Mouse (Mus musculus): ENCODE results near the gene Col9a3. TPM values are rescaled to one million over a fixed set of nuclear protein-coding genes. Genes with fewer than 3 reads are reported as not detected.

Gene Col9a3
- polyA plus RNA-seq, 1 experiment, result 2.5 TPM

DNA sequence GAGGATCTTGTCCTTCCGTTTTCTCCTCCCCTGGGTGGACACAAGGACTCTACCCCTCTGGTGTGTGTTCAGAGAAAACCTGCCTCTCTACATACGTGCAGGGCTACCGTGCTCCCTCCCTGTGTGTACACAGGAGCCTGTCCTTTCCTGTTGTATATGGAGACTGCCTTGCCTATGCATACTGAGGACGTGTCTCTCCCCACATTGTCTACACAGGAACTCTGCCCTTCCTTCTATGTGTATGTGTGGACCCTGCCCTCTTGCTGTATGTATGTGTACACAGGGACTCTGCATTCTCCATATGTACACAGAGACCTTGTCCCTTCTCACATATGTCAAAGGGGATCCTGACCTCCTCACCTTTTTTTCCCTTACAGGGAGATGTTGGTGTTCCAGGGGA, 12.7 kb downstream of the Col9a3 start:
- H3K27ac ChIP-seq (ENCODE audit: insufficient read depth, low read length), result no peak overlapping the region
- TF ChIP-seq CTCF (IDR thresholded peaks at IDR 0.05; ENCODE audit: borderline replicate concordance, insufficient read depth, low read length) (no peak), POLR2A (IDR thresholded peaks at IDR 0.05; ENCODE audit: low read depth, low read length) (no peak)
- H3K4me1 ChIP-seq (ENCODE audit: control insufficient read depth, insufficient read depth, low read length), result no peaks in the 10 kb centered on the region
- H3K4me3 ChIP-seq (ENCODE audit: insufficient read depth, low read length), result no peak overlapping the region

DNA sequence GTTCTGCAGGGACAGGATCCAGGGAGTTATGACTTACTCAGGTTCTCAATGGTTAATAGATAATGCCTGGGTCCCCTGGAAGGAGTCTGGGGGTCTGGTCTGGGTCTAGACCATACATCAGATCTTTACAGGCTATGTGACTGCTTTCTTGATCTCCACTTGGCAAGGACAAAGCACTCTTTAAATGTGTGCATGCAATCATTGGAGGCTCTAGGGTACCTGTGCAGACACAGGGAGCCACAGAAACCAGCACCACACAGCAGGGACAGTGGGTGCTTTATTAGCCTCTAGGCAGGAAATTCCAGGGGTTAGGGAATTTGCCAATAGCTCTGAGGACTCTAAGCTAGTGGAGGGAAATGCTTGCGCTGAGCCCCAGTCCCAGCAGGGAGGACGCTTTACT, 14.3 kb downstream of the Col9a3 start:
- H3K4me1 ChIP-seq (ENCODE audit: control insufficient read depth, insufficient read depth, low read length), result no peaks in the 10 kb centered on the region
- H3K4me3 ChIP-seq (ENCODE audit: insufficient read depth, low read length), result no peak overlapping the region
- H3K27ac ChIP-seq (ENCODE audit: insufficient read depth, low read length), result no peak overlapping the region
- no peak for TF ChIP-seq POLR2A (IDR thresholded peaks at IDR 0.05; ENCODE audit: low read depth, low read length)
- TF ChIP-seq CTCF (IDR thresholded peaks at IDR 0.05; ENCODE audit: borderline replicate concordance, insufficient read depth, low read length), result no peak

DNA sequence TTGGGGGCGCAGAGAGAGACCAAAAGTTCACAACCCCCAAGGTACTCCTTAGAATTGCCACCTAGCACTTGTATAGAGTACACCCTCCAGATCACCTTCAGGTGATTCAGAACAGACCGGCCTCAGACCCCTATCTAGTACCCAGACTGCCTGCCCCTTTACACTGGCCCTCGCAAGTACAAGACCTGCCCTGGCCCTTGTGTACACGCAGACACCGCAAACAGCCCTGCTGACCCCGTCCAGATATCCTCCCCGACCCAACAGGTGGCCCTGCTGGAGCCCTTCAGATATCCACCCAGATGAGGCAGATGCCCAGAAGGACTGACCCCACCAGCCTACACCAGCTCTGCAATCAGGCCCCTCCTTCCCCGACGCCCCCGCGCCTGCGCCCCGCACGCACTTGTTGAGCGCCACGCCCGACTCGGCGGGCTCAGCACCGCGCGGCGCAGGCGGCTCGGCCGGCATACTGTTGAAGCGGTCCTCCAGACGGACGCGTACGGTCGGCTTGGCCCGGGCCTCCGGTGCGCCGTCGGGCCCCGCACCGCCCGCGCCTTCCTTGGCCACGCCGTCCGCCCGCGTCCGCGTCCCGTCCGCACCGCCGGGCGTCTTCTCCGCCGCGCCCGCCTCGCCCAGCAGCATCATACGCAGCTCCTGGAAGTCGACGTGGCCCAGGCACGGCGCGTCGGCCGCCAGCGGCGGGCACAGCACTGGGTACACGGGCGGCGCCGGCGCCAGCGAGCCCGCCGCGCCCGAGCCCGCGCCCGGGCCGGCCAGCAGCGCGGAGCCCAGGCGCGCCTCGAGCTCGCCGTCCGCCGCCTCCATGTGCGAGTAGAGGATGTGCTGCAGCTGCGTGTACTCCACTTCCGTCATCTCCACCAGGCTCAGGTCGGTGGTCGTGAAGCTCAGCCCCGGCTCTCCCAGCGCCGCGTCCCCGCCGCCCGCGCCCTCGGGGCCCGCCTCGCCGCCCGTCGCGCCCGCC, 44.3 kb downstream of the Col9a3 start:
- Histone ChIP-seq H3K27ac (ENCODE audit: insufficient read depth, low read length) (no peak overlapping the region), H3K4me1 (ENCODE audit: control insufficient read depth, insufficient read depth, low read length) (no peaks in the 10 kb centered on the region), H3K4me3 (ENCODE audit: insufficient read depth, low read length) (peak overlapping the region; percentile 7)
- 0 out of 2 replicates have a peak, but pooled peaks have one; percentile 15 for TF ChIP-seq POLR2A (IDR thresholded peaks at IDR 0.05; ENCODE audit: low read depth, low read length)
- no peak for TF ChIP-seq CTCF (IDR thresholded peaks at IDR 0.05; ENCODE audit: borderline replicate concordance, insufficient read depth, low read length)

DNA sequence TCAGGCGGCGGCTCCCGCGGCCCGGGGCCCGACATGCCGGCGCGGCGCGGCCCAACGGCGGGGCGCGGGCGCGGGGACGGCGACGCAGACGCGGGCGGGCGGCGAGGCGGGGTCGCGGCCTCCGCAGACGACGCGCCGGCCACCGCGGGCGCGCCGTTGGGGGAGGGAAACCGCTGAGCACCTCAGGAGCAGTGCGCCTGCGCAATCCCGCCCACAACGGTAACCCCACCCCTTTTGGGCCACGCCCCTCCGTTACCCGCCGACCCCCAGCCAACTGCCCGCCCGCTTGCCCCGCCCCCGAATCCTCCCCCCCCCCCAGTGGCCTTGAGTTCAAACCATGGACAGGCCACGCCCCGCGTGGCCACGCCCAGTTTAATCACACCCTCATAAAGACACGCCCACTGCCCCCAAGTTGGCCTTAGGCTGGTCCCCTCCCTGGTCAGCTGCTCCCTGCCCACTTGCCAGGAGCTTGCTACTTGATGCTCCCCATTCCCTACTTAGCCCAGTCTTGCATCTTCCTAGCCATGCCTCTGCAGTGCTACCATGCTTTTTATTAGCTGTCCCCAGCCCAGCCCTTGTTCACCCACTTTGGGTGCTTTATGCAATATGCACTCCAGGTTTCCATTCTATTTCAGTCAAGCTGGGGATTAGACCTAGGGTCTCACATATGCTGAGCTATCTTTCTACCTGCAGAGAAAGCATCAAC, 45.1 kb downstream of the Col9a3 start, which contains the start of gene Tcfl5:
TSS of gene Tcfl5 (minus strand) at position 154 of the 706 bp plus-strand sequence.
- Histone ChIP-seq H3K4me1 (ENCODE audit: control insufficient read depth, insufficient read depth, low read length) (no peaks in the 10 kb centered on the region), H3K4me3 (ENCODE audit: insufficient read depth, low read length) (peak within 1 kb of the TSS; percentile 7), H3K27ac (ENCODE audit: insufficient read depth, low read length) (no peak within 1 kb of the TSS)
- TF ChIP-seq CTCF (IDR thresholded peaks at IDR 0.05; ENCODE audit: borderline replicate concordance, insufficient read depth, low read length) (no peak), POLR2A (IDR thresholded peaks at IDR 0.05; ENCODE audit: low read depth, low read length) (no peak)

- no peak for TF ChIP-seq POLR2A (IDR thresholded peaks at IDR 0.05; ENCODE audit: low read depth, low read length)
- TF ChIP-seq CTCF (IDR thresholded peaks at IDR 0.05; ENCODE audit: borderline replicate concordance, insufficient read depth, low read length), result no peak
- Histone ChIP-seq H3K4me1 (ENCODE audit: control insufficient read depth, insufficient read depth, low read length) (no peaks in the 10 kb centered on the region), H3K27ac (ENCODE audit: insufficient read depth, low read length) (no peak overlapping the region), H3K4me3 (ENCODE audit: insufficient read depth, low read length) (no peak overlapping the region)
Measured at GRCm38 (mm10) chr2:180643626-180644025, 46.0 kb downstream of the Col9a3 start.

DNA sequence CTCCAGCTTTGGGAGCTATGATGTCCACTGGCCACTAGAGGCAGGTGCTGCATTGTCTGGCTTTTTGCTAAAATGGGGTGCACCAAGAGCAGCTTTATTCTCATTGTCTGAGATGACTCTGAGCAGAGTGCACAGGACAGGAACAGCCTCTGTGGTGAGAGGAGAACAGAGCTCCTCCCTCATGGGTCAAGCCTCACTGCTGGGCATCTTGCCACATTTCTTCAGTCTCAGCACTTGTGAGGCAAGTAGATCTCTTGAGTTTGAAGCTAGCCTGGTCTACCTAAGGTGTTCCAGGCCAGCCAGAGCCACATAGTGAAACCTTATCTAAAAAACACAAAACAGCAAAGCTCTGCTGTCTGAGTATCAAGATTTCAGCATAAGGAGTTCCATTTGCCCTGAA, 49.3 kb downstream of the Col9a3 start:
- TF ChIP-seq POLR2A (IDR thresholded peaks at IDR 0.05; ENCODE audit: low read depth, low read length), result no peak
- TF ChIP-seq CTCF (IDR thresholded peaks at IDR 0.05; ENCODE audit: borderline replicate concordance, insufficient read depth, low read length), result no peak
- Histone ChIP-seq H3K4me1 (ENCODE audit: control insufficient read depth, insufficient read depth, low read length) (no peaks in the 10 kb centered on the region), H3K27ac (ENCODE audit: insufficient read depth, low read length) (no peak overlapping the region), H3K4me3 (ENCODE audit: insufficient read depth, low read length) (no peak overlapping the region)

- H3K27ac ChIP-seq (ENCODE audit: insufficient read depth, low read length), result no peak overlapping the region
- H3K4me1 ChIP-seq (ENCODE audit: control insufficient read depth, insufficient read depth, low read length), result no peaks in the 10 kb centered on the region
- TF ChIP-seq POLR2A (IDR thresholded peaks at IDR 0.05; ENCODE audit: low read depth, low read length), result no peak
- TF ChIP-seq CTCF (IDR thresholded peaks at IDR 0.05; ENCODE audit: borderline replicate concordance, insufficient read depth, low read length), result no peak
- H3K4me3 ChIP-seq (ENCODE audit: insufficient read depth, low read length), result no peak overlapping the region
Measured at GRCm38 (mm10) chr2:180654666-180655065, 57.1 kb downstream of the Col9a3 start.

DNA sequence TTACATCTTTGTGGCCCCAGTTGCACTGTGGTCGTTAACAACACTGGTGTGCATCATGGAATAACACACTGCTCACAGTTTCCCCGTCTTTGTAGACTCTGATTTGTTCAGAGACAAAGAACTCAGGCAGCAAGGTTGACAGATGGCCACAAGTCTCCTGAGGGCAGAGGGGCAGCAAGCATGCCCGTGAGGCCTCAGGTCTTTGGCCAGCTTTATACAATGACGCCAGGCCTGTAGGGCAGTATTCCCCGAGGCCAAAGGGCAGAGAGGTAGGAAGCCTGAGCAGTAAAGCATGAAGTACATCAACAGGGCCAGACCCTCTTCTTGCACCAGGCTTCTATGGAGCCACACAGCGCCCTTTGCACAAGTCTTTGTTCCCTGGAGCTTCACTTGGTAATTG, 57.6 kb downstream of the Col9a3 start:
- H3K4me3 ChIP-seq (ENCODE audit: insufficient read depth, low read length), result no peak overlapping the region
- TF ChIP-seq POLR2A (IDR thresholded peaks at IDR 0.05; ENCODE audit: low read depth, low read length), result no peak
- TF ChIP-seq CTCF (IDR thresholded peaks at IDR 0.05; ENCODE audit: borderline replicate concordance, insufficient read depth, low read length), result no peak
- no peak overlapping the region for H3K27ac ChIP-seq (ENCODE audit: insufficient read depth, low read length)
- no peaks in the 10 kb centered on the region for H3K4me1 ChIP-seq (ENCODE audit: control insufficient read depth, insufficient read depth, low read length)

DNA sequence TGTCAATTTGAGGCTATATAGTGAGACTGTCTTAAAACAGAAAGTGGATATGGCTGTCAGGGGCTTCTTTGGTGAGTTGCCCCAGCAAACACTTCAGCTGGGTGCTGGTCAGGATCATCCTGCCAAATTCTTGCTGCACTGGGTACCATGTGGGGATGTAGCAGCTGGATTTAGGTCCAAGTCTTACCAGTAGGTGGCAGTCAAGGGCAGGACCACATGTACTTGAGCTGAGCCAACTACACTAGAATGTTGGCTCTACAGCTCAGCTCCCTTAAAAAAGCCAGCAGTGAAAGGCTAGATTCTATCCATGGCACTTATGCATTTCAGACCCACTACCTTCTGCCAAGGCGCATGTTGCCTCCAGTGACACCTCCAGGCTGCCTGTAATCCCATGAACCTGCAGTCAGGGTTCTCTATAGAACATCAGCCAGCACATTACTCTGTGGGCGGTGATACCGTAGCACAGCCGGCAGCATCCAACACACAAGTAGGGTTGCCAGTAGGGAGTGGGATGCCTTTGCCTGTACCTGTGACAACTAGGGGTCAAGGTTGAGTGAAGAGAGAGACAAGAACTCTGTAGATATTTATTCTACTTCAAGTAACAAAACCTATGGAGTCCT, 59.9 kb downstream of the Col9a3 start:
- Histone ChIP-seq H3K4me3 (ENCODE audit: insufficient read depth, low read length) (no peak overlapping the region), H3K27ac (ENCODE audit: insufficient read depth, low read length) (no peak overlapping the region), H3K4me1 (ENCODE audit: control insufficient read depth, insufficient read depth, low read length) (no peaks in the 10 kb centered on the region)
- TF ChIP-seq CTCF (IDR thresholded peaks at IDR 0.05; ENCODE audit: borderline replicate concordance, insufficient read depth, low read length) (peak; percentile 72; the same call in 1 of the 2 replicates), POLR2A (IDR thresholded peaks at IDR 0.05; ENCODE audit: low read depth, low read length) (no peak)

Measured in embryonic fibroblast, embryonic 13.5 days (primary cell).